Mouse (Mus musculus) Patski (cell line): Measurements from ENCODE around the gene Lig4. TPM values are rescaled to one million over a fixed set of nuclear protein-coding genes. Genes with fewer than 3 reads are reported as not detected.
A peak's percentile ranks its signal among the peaks of the same experiment; 100 is the strongest.

Experiments used
- ATAC-seq: fragments of 100-300 bp; one replicate; pipeline ENCODE4 v1.8.0; 2021
- CTCF ChIA-PET: fragments of 350-600 bp; sonication (Branson Sonifier 250); formaldehyde crosslinking; loops from one replicate; lab custom pipeline; 2022; ENCODE audit warnings: inconsistent platforms; lab: Charles Lee
- POLR2A ChIA-PET: fragments of 350-600 bp; sonication (Branson Sonifier 250); formaldehyde crosslinking; loops from one replicate; lab custom pipeline; 2022; ENCODE audit warnings: antibody characterized with exemption, inconsistent platforms; lab: Charles Lee
- DNase-seq: peaks from one replicate; pipeline ENCODE4 v3.0.0-alpha.2; 2011; ENCODE audit warnings: low read depth, low spot score
- H3K27me3 ChIP-seq: fragments of 371-371 bp; one replicate; pipeline ENCODE4 v1.5.1; 2021
- CTCF ChIP-seq: fragments of 100-300 bp; IDR thresholded peaks from one replicate; pipeline ENCODE4 v1.5.1; 2021
- in situ Hi-C: fragments of 300-500 bp; cut with MboI; formaldehyde crosslinking; loops from 3 replicates; pipeline ENCODE4 v1.11.1; 2018; ENCODE audit warnings: low pct_unique_long_range_greater_than_20kb, mixed read lengths
- polyA plus RNA-seq: library from polyadenylated mRNA; unstranded; gene quantifications from one replicate; pipeline ENCODE4 v1.2.3, GENCODE M21; 2021

Gene Lig4
- 9.2 TPM for polyA plus RNA-seq

GRCm38 (mm10) chr8:9977573-9978314 is at the start of gene Lig4, which contains the start of gene Abhd13:
Lig4 (minus strand) TSS chr8:9977686.
Abhd13 (plus strand) TSS chr8:9977707.
- POLR2A ChIA-PET, result interaction anchor here (0.7 kb wide), 1 partner anchor 539 kb away, joined by 3 read pairs; no protein-coding TSS in a partner anchor
- peak; percentile 93 for DNase-seq
- CTCF ChIA-PET, result interaction anchor here (0.6 to 3.6 kb wide), 4 partner anchors 37 to 425 kb away, joined by 3 to 12 read pairs (median 3); no protein-coding TSS in a partner anchor
- no peaks in the 10 kb centered on the region for H3K27me3 ChIP-seq
- in situ Hi-C loops, result loop anchor here (5.0 to 10.0 kb wide), 2 partner anchors 327 to 425 kb away; no protein-coding TSS in a partner anchor
- no peak for TF ChIP-seq CTCF
- ATAC-seq, result peak; percentile 41

DNA sequence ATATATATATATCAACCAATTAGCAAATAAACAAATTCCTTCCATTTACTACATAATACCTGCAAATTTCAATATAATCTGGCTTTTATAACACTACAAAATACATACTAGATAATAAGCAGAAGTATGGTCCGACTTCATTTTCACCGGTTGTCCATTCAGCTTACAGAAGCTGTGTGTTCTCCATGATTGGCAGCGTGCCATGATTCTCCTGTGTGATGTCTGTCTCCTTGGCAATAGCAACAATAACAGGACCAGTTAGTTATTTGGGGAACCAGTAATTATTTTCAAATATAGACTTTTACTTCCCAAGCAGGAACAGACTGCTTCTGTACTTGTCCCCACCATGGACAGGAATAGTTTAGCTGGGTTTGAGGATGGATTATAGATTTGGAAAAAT is 39.7 kb upstream of the Lig4 start:
- no peaks in the 10 kb centered on the region for H3K27me3 ChIP-seq
- ATAC-seq, result no peak
- in situ Hi-C loops, result no loop called here
- DNase-seq, result no peak
- TF ChIP-seq CTCF, result no peak
- POLR2A ChIA-PET, result interaction anchor here (0.8 kb wide), 1 partner anchor 16 kb away, joined by 3 read pairs; no protein-coding TSS in a partner anchor
- CTCF ChIA-PET, result interaction anchor here (1.1 kb wide), 1 partner anchor 16 kb away, joined by 3 read pairs; no protein-coding TSS in a partner anchor

- no peaks in the 10 kb centered on the region for H3K27me3 ChIP-seq
- TF ChIP-seq CTCF, result no peak
- CTCF ChIA-PET, result no interaction called here
- POLR2A ChIA-PET, result no interaction called here
- DNase-seq, result no peak
- ATAC-seq, result no peak
- in situ Hi-C loops, result no loop called here
Observed at GRCm38 (mm10) chr8:10016252-10016651, 38.8 kb upstream of the Lig4 start.

DNA sequence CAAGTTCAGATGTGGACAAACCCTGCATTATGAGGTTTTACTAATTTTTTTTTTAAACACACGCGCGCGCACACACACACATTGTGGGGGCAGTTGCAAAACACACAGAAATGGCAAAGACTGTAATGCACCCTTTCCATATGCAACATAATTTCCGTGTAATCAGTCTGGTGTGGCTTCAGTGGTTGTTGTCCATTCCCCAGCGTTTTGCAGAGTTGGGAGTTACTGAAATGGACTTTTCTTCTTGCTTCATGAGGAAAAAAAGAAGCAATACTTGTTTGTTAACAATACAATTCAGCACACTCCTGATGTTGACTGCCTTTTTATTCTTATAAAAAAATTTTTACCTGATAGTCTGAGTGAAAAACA is 30.2 kb upstream of the Lig4 start:
- no peak for ATAC-seq

DNA sequence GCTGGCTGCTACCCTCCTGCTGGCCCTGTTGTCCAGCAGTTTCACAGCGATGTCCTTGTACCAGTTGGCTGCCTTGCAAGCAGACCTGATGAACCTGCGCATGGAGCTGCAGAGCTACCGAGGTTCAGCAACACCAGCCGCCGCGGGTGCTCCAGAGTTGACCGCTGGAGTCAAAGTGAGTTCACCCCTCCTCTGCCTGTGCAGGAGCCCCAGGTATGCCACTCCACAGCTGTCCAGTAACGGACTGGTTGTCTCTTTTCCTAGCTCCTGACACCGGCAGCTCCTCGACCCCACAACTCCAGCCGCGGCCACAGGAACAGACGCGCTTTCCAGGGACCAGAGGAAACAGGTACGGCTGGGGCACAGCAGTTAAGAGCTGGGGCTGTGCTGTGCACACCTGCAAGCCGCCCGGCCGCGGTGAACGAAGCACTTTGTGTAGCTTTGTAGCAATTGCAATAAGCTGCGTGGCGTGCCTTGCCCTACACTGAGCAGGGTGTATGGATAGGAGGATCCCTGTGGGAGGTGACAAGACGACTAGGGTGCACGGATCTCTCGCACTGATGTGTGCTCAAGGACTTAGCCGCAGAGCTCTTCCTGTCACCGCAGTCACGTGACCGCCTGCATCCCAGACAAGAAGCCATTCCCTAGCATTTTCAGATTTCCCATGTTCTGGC is 29.6 kb upstream of the Lig4 start:
- H3K27me3 ChIP-seq, result no peaks in the 10 kb centered on the region
- TF ChIP-seq CTCF, result no peak
- DNase-seq, result no peak
- ChIA-PET CTCF (no interaction called here), POLR2A (interaction anchor here (0.6 kb wide), 1 partner anchor 20 kb away, joined by 3 read pairs; no protein-coding TSS in a partner anchor)
- ATAC-seq, result no peak
- in situ Hi-C loops, result no loop called here

More for the DNA sequence above, 30.2 kb upstream of the Lig4 start:
- no peak for TF ChIP-seq CTCF
- no peak for DNase-seq
- POLR2A ChIA-PET, result no interaction called here
- H3K27me3 ChIP-seq, result no peaks in the 10 kb centered on the region
- CTCF ChIA-PET, result interaction anchor here (0.8 kb wide), 1 partner anchor 27 kb away, joined by 3 read pairs; no protein-coding TSS in a partner anchor
- in situ Hi-C loops, result no loop called here

GRCm38 (mm10) chr8:10006156-10006985 is 28.9 kb upstream of the Lig4 start, which contains the start of gene Tnfsf13b:
Tnfsf13b (plus strand) TSS chr8:10006467.
- H3K27me3 ChIP-seq, result no peaks in the 10 kb centered on the region
- no peak for TF ChIP-seq CTCF
- ChIA-PET POLR2A (interaction anchor here (0.6 kb wide), 1 partner anchor 19 kb away, joined by 3 read pairs; no protein-coding TSS in a partner anchor), CTCF (no interaction called here)
- ATAC-seq, result no peak
- no peak for DNase-seq
- in situ Hi-C loops, result no loop called here

DNA sequence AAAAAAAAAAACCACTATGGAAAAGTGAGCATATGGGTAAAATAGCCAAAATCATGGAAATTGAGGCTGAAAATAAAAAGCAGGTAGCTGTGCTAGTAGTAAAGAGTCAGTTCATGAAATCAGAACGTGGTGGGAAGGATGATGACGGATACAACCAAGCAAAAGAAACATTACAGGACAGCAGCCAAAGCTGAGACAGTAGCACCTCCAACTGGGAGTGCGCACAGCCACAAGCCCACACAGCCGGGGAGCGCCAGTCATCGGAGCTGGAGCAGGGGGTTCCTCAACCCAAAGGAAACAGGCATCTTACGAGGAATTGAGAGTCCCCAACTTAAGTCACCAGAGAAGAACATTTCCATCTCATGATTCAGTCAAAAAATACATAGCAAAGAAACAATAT is 26.6 kb upstream of the Lig4 start:
- TF ChIP-seq CTCF, result no peak
- no peak for ATAC-seq

DNA sequence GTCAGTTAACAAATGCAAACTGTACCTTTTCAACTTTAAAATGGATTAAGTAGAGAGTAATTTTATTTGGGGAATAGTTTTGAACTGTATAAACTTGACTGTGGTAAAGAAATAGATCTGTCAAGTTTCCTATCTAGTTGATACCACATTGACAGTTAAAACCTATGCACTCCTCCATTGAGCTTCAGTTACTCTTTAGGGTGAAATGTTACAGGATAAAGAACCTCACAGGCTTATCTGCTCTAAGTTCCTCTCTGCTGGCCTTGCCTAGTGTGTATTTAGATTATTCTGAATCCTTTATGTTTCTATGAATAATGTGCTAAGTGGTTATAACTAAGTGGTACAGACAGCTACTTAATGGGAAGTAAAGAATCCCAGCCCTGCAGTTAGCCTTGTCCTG is 2.7 kb upstream of the Lig4 start:
- DNase-seq (no peak), ATAC-seq (no peak)
- in situ Hi-C loops, result loop anchor here (10.0 kb wide), 1 partner anchor 1195 kb away; no protein-coding TSS in a partner anchor
- TF ChIP-seq CTCF, result no peak
- H3K27me3 ChIP-seq, result no peaks in the 10 kb centered on the region
- ChIA-PET POLR2A (interaction anchor here (0.9 kb wide), 1 partner anchor 17 kb away, joined by 3 read pairs; no protein-coding TSS in a partner anchor), CTCF (interaction anchor here (1.3 to 1.6 kb wide), 2 partner anchors 8 to 59 kb away, joined by 3 to 4 read pairs; no protein-coding TSS in a partner anchor)

More for the DNA sequence above, 26.6 kb upstream of the Lig4 start:
- DNase-seq, result no peak
- ChIA-PET CTCF (no interaction called here), POLR2A (no interaction called here)
- in situ Hi-C loops, result no loop called here
- no peaks in the 10 kb centered on the region for H3K27me3 ChIP-seq

GRCm38 (mm10) chr8:9979746-9980145 is 2.3 kb upstream of the Lig4 start:
- DNase-seq (no peak), ATAC-seq (no peak)
- ChIA-PET CTCF (interaction anchor here (1.3 kb wide), 1 partner anchor 9 kb away, joined by 3 read pairs; no protein-coding TSS in a partner anchor), POLR2A (no interaction called here)
- in situ Hi-C loops, result loop anchor here (5.0 to 10.0 kb wide), 3 partner anchors 325 to 1195 kb away; no protein-coding TSS in a partner anchor
- no peak for TF ChIP-seq CTCF
- H3K27me3 ChIP-seq, result no peaks in the 10 kb centered on the region
